Mouse (Mus musculus) liver, embryonic 14.5 days (tissue): ENCODE measurements at regions not wholly inside any gene's neighbourhood (a gene's known extent, or its start where the extent isn't known, plus 50 kb on each side); places are given as distances from the start of the nearest gene placed in this dataset.

Experiments used
- ATAC-seq: fragments of 200-750 bp; cut with Nextera tagmentation; 2 replicates; pipeline ENCODE4 v1.8.0; 2017; ENCODE audit warnings: moderate number of reproducible peaks, mild to moderate bottlenecking, moderate library complexity; ENCODE audit not compliant: insufficient read depth
- DNase-seq, 3 experiments: peaks; one replicate each; pipeline ENCODE4 v3.0.0-alpha.2; 2012 to 2013; ENCODE audit warnings: low read depth in 3 of 3, low spot score in 3 of 3
- H3K27ac ChIP-seq: fragments of 300-500 bp; sonication (generic); 2 replicates; pipeline ENCODE4 v1.5.1; 2014; ENCODE audit warnings: moderate library complexity, mild to moderate bottlenecking, control low read depth, inconsistent platforms
- H3K27me3 ChIP-seq: fragments of 300-500 bp; sonication (generic); 2 replicates; pipeline ENCODE4 v1.6.1; 2014; ENCODE audit warnings: mild to moderate bottlenecking, low read length, moderate library complexity; ENCODE audit not compliant: control insufficient read depth, insufficient read depth
- H3K36me3 ChIP-seq: fragments of 300-500 bp; sonication (generic); replicated peaks from 2 replicates; pipeline ENCODE4 v1.6.1; 2014; ENCODE audit warnings: low read depth; ENCODE audit not compliant: control insufficient read depth, insufficient read depth
- H3K4me1 ChIP-seq, 2 experiments: fragments of 200-500 bp in 1 of 2; fragments of 300-500 bp in 1 of 2; sonication (generic) in 1 of 2; replicated peaks; 2 replicates each; pipeline ENCODE4 v1.6.1; 2012 to 2014; ENCODE audit warnings: antibody characterized with exemption in 1 of 2, inconsistent platforms in 1 of 2, low read length in 1 of 2; ENCODE audit not compliant: control insufficient read depth in 2 of 2, insufficient read depth in 2 of 2
- H3K4me2 ChIP-seq: fragments of 300-500 bp; sonication (generic); 2 replicates; pipeline ENCODE4 v1.6.1; 2014; ENCODE audit warnings: low read depth, mild to moderate bottlenecking, control low read depth, moderate library complexity
- H3K4me3 ChIP-seq, 2 experiments: fragments of 200-500 bp in 1 of 2; fragments of 300-500 bp in 1 of 2; sonication (generic) in 1 of 2; 2 replicates each; pipeline ENCODE4 v1.5.1; 2012 to 2014; ENCODE audit warnings: low read depth in 2 of 2, low read length in 2 of 2, mild to moderate bottlenecking in 2 of 2, control low read depth in 1 of 2, inconsistent platforms in 1 of 2, moderate library complexity in 1 of 2; ENCODE audit not compliant: insufficient read depth in 1 of 2
- H3K9ac ChIP-seq: fragments of 300-500 bp; sonication (generic); replicated peaks from 2 replicates; pipeline ENCODE4 v1.6.1; 2014; ENCODE audit warnings: mild to moderate bottlenecking, control low read depth, moderate library complexity
- H3K9me3 ChIP-seq: fragments of 300-500 bp; sonication (generic); 2 replicates; pipeline ENCODE4 v1.6.1; 2016; ENCODE audit warnings: low read length, mixed read lengths; ENCODE audit not compliant: control insufficient read depth
- CTCF ChIP-seq: IDR thresholded peaks from 2 replicates; pipeline ENCODE4 v1.5.1; 2016; ENCODE audit warnings: antibody characterized with exemption, low read depth, control low read depth
- EP300 ChIP-seq: IDR thresholded peaks from 2 replicates; pipeline ENCODE4 v1.6.1; 2016; ENCODE audit warnings: antibody characterized with exemption, low read depth
- WGBS: fragments of 180-500 bp; shearing (Covaris S2); extraction: QIAGEN DNeasy Blood & Tissue Kit; methylation state at CpG from one replicate; pipeline ENCODE4 v1.1.7; 2014; ENCODE audit not compliant: insufficient replicate concordance; 5-methylcytosine and 5-hydroxymethylcytosine counted together

DNA sequence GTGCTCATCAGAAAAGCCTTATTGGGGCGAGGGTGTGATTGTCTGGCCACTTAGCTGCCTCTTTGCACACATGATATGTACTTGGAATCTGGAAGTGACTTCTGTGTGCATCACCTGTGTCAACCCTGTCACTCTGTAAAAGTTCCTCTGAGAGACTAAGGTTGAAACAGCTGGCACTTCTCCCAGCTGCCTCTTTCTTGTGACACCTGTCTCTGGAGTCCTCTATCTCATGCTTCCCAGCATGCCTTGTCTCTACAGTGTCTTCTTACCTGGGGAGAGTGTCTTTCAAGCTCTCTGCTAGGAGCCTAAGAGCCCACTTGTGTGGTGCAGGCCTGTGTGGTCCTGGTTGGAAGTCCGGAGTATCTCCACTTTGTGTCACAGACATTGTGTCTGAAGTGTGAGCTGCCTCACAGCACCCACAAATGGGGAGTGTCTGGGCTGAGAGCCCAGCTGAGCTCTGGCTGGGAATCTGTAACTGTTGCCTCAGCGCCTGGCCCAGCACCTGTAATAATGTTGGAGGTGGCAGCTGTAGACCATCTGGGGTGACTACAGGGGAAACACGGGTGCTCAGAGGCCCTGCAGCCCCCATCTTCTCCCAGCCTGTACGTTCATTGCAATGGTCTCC is 81.7 kb upstream of the Id2 start:
- ATAC-seq (no peak), DNase-seq (no peak)
- Histone ChIP-seq H3K4me2 (no peak overlapping the region), H3K4me3 (no peak overlapping the region), H3K9ac (no peak overlapping the region), H3K9me3 (no peaks in the 10 kb centered on the region), H3K4me1 (no peaks in the 10 kb centered on the region), H3K27me3 (no peaks in the 10 kb centered on the region), H3K27ac (no peak overlapping the region), H3K36me3 (no peaks in the 10 kb centered on the region)
- WGBS = 54% methylated on average over 5 of the region's 5 CpGs
- TF ChIP-seq CTCF (no peak), EP300 (no peak)

DNA sequence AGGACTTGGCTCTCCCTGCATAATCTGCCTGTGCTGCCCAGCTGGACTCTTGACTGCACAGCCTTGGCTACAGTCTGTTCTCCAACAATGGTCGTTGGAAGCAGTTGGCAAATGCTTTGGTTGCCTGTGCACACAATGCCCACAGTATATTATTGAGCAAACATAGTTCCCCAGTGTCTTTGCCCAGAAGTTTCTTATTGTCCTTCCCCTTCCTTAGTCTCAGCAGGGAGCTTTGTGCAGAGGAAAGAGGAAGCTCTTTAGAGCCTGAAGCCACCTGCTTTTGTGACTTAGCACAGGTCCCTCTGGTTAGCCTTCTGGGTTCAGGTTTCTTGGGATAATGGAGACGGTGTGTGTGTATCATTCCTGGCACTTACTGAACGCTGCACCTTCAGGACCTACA is 80.9 kb upstream of the Id2 start:
- Histone ChIP-seq H3K36me3 (no peaks in the 10 kb centered on the region), H3K9me3 (no peaks in the 10 kb centered on the region), H3K4me3 (no peak overlapping the region), H3K4me2 (no peak overlapping the region), H3K27me3 (no peaks in the 10 kb centered on the region), H3K27ac (no peak overlapping the region), H3K4me1 (no peaks in the 10 kb centered on the region), H3K9ac (no peak overlapping the region)
- 40% methylated on average over 3 of the region's 3 CpGs for WGBS
- DNase-seq (no peak), ATAC-seq (no peak)
- TF ChIP-seq CTCF (no peak), EP300 (no peak)

DNA sequence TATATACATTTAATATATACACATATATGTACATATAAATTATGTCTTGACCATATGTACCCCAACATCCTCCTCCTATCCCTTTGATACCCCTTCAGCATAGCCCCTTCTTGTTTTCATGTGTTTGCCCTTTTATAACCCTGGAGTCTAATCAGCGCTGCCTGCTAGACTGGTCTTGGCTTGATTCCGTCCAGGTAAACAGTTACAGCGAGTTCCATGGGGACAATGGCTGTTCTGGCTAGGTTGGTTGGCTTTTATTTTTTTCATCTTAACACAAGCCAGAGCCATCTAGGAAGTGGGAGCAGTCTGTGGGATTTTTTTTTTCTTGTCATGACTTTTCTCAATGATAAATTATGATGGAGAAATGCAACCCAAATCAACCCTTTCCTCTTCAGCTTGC is 79.6 kb upstream of the Id2 start:
- ATAC-seq (no peak), DNase-seq (no peak)
- Histone ChIP-seq H3K4me3 (no peak overlapping the region), H3K36me3 (no peaks in the 10 kb centered on the region), H3K27me3 (no peaks in the 10 kb centered on the region), H3K9me3 (no peaks in the 10 kb centered on the region), H3K9ac (no peak overlapping the region), H3K4me1 (no peaks in the 10 kb centered on the region), H3K27ac (no peak overlapping the region), H3K4me2 (no peak overlapping the region)
- 69% methylated on average over 3 of the region's 3 CpGs for WGBS
- TF ChIP-seq EP300 = no peak
- TF ChIP-seq CTCF = no peak

DNA sequence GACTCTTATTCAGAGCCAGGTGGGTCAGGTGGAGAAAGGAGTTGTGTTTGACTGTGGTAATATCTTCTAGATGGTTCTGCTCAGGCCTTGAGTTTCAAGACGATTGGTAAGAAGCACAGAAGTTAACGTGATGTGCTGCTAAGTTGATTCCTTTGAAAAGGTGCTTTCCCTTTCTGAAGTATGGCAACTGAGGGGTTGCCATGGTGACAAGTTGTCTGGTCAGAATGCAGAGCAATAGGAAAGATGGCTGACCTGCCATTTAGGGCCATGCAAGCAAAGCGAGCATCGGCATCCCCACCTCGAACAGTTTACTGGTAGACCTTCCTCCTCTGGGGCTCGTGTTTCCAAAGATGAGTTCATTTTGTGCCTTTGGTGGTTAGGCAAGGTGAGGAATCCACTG is 76.1 kb upstream of the Id2 start:
- H3K9me3 ChIP-seq = no peaks in the 10 kb centered on the region
- TF ChIP-seq CTCF (no peak), EP300 (no peak)
- H3K4me2 ChIP-seq = no peak overlapping the region
- H3K36me3 ChIP-seq = no peaks in the 10 kb centered on the region
- no peak overlapping the region for H3K27ac ChIP-seq
- no peak overlapping the region for H3K9ac ChIP-seq
- DNase-seq (no peak), ATAC-seq (no peak)
- WGBS = 64% methylated on average over 6 of the region's 6 CpGs
- H3K27me3 ChIP-seq = no peaks in the 10 kb centered on the region
- no peak overlapping the region for H3K4me3 ChIP-seq
- no peaks in the 10 kb centered on the region for H3K4me1 ChIP-seq

DNA sequence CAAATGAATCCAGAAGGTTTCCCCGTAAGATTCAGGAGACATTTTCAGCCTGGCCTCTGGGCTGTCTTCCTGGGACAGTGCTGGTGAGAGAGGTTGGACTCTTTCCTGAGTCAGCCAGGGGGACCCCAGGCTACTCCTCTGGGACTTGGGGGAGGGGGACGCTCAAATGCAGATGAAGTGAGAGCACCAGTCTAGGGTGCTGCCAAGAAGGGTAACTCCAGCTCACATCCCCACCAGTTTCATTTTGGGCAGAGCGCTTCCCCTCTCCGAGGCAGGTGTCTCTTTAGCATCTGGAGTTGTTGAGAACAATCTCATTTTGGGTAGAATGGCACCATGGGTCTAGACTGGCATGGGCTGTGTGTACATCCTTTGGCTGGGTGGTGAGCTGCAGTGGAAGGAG is 75.5 kb upstream of the Id2 start:
- Histone ChIP-seq H3K27me3 (no peaks in the 10 kb centered on the region), H3K9ac (no peak overlapping the region), H3K36me3 (no peaks in the 10 kb centered on the region), H3K9me3 (no peaks in the 10 kb centered on the region), H3K27ac (no peak overlapping the region), H3K4me1 (no peaks in the 10 kb centered on the region), H3K4me3 (no peak overlapping the region), H3K4me2 (no peak overlapping the region)
- ATAC-seq = no peak
- DNase-seq = no peak
- TF ChIP-seq CTCF (no peak), EP300 (no peak)
- 66% methylated on average over 4 of the region's 4 CpGs for WGBS
